Mouse (Mus musculus): ENCODE measurements around the gene Hyal1.

Hyal1 gene

GRCm38 (mm10) chr9:107617461-107617860 lies 40.7 kb downstream of the Hyal1 start:
- DNase-seq (ENCODE audit: low spot score in 2 of 2) = no peak

GRCm38 (mm10) chr9:107618098-107618497 lies 41.4 kb downstream of the Hyal1 start:
- DNase-seq (ENCODE audit: low spot score in 2 of 2) = no peak

GRCm38 (mm10) chr9:107618778-107619545 lies 42.2 kb downstream of the Hyal1 start:
- no peak for DNase-seq (ENCODE audit: low spot score in 2 of 2)

GRCm38 (mm10) chr9:107619546-107619879 lies 42.8 kb downstream of the Hyal1 start:
- DNase-seq (ENCODE audit: low spot score in 2 of 2) = no peak

DNA sequence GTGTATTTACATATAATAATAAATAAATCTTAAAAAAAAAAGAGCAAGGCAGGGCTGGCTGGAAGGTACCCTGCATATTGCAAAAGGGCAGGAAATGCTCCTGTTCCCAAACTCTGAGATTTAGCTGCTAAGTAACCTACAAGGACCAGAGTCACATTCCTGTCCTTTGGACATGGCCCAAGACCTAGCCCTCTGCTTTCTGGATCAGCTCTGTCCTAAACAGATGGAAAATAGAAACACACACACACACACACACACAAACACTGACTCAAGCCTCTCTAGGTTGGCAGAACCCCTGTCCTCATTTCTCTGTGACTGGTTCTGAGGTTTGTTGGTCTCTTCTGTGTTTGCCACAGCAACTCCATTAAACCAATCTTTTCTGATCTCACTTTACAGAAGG lies 44.2 kb downstream of the Hyal1 start:
- no peak for DNase-seq (ENCODE audit: low spot score in 2 of 2)

GRCm38 (mm10) chr9:107624539-107624938 lies 47.8 kb downstream of the Hyal1 start:
- DNase-seq (ENCODE audit: low spot score in 2 of 2) = peak; percentile 64 to 65

- DNase-seq (ENCODE audit: low spot score in 2 of 2) = no peak
Measured at GRCm38 (mm10) chr9:107624951-107625350, 48.2 kb downstream of the Hyal1 start.

GRCm38 (mm10) chr9:107625351-107626128 lies 48.8 kb downstream of the Hyal1 start:
- DNase-seq (ENCODE audit: low spot score in 2 of 2) = no peak

- no peak for DNase-seq (ENCODE audit: low spot score in 2 of 2)
Measured at GRCm38 (mm10) chr9:107626158-107626843, 49.6 kb downstream of the Hyal1 start.

DNA sequence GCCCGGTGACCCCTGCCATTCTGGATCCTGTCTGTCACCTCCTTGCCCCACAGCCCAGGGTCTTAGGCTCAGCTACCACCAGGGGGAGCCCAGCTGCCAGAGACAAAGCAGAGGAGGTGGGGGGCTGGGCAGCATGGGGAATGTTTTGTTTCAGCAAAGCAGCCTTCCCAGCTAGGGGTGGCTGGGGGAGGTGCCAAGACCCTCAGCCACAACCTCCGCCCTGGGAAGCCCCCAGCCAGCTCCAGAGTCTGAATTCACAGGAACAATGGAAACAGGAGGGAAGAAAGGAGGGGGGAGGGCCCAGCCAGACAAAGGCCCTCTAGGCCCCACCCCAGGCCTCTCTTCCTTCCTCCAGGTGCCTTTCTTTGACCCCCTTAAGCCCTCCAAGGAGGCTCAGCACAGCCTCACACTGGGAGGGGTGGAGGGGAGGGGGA lies 50.1 kb downstream of the Hyal1 start:
- DNase-seq (ENCODE audit: low spot score in 2 of 2) = peak; percentile 78 to 81

DNA sequence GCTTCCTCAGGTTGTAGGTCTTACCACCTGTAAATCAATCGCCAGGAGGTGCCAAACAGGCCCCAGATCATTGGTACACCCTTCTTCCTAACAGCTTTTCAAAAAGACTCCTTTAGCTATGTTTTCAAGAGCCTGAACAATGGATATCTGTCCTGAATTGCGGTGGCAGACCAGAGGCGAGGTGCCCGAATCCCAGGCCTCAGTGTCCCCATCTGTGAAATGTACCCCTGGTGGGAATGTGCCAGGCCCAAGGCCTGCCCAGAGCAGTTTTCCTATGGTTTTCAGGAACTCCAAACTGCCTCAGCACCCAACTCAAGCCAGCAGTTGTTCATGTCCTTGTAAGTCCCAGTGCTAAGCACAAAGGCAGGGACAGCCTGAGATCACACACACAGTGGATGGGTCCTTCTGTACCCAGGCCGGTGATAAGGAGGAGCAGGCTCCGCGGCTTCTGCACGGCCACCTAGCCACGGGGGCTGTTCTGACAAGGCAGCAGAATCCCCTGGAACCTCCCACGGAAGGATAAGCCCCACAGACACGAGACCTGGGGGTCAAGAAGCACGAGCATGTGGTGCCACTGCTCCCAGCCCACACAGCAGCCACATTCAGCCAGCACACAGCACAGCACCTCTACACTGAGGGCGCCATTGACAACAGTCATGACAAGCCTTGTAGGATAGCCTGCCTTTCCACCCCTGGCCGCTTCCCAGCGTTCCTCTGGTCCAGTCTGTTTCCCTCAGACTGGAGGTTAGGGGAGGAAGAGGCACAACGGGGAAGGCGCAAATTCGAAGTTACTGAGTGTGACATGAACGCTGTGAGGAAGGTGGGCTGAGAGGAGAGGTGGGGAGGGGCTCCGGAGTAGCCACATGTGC lies 50.9 kb downstream of the Hyal1 start:
- no peak for DNase-seq (ENCODE audit: low spot score in 2 of 2)

GRCm38 (mm10) chr9:107628721-107629410 lies 52.1 kb downstream of the Hyal1 start:
- peak; percentile 86 to 88 for DNase-seq (ENCODE audit: low spot score in 2 of 2)

GRCm38 (mm10) chr9:107629411-107629730 lies 52.6 kb downstream of the Hyal1 start:
- peak; percentile 75 to 78 for DNase-seq (ENCODE audit: low spot score in 2 of 2)

- peak in 1 of 2 experiments; percentile 49 for DNase-seq (ENCODE audit: low spot score in 2 of 2)
Measured at GRCm38 (mm10) chr9:107629901-107630425, 53.2 kb downstream of the Hyal1 start.

GRCm38 (mm10) chr9:107630576-107630975 lies 53.8 kb downstream of the Hyal1 start:
- DNase-seq (ENCODE audit: low spot score in 2 of 2) = no peak
